Mouse (Mus musculus) heart, embryonic 16.5 days (tissue): ENCODE results near the gene Tmem259. TPM values are rescaled to one million over a fixed set of nuclear protein-coding genes. Genes with fewer than 3 reads are reported as not detected.

ENCODE experiments used
- ATAC-seq: fragments of 200-750 bp; cut with Nextera tagmentation; replicated peaks from 2 replicates; pipeline ENCODE4 v1.8.0; 2017; ENCODE audit warnings: moderate number of reproducible peaks; ENCODE audit not compliant: insufficient read depth, low FRiP score; ENCODE audit errors: extremely low read depth
- H3K27ac ChIP-seq: fragments of 300-500 bp; sonication (generic); 2 replicates; pipeline ENCODE4 v1.5.1; 2014; ENCODE audit warnings: mild to moderate bottlenecking, low read length, control low read depth, moderate library complexity
- H3K27me3 ChIP-seq: fragments of 300-500 bp; sonication (generic); 2 replicates; pipeline ENCODE4 v1.6.1; 2014; ENCODE audit warnings: low read length, mixed read lengths; ENCODE audit not compliant: control insufficient read depth, insufficient read depth
- H3K36me3 ChIP-seq: fragments of 300-500 bp; sonication (generic); 2 replicates; pipeline ENCODE4 v1.6.1; 2014; ENCODE audit not compliant: control insufficient read depth, insufficient read depth
- H3K4me1 ChIP-seq: fragments of 300-500 bp; sonication (generic); 2 replicates; pipeline ENCODE4 v1.6.1; 2014; ENCODE audit warnings: low read length, mixed read lengths; ENCODE audit not compliant: control insufficient read depth, insufficient read depth
- H3K4me2 ChIP-seq: fragments of 300-500 bp; sonication (generic); 2 replicates; pipeline ENCODE4 v1.6.1; 2014; ENCODE audit warnings: low read depth, mild to moderate bottlenecking, control low read depth, low read length
- H3K4me3 ChIP-seq: fragments of 300-500 bp; sonication (generic); 2 replicates; pipeline ENCODE4 v1.5.1; 2014; ENCODE audit warnings: mild to moderate bottlenecking, control low read depth, low read length
- H3K9ac ChIP-seq: fragments of 300-500 bp; sonication (generic); 2 replicates; pipeline ENCODE4 v1.6.1; 2014; ENCODE audit warnings: low read length, control low read depth
- H3K9me3 ChIP-seq: fragments of 300-500 bp; sonication (generic); replicated peaks from 2 replicates; pipeline ENCODE4 v1.6.1; 2016; ENCODE audit warnings: low read length; ENCODE audit not compliant: control insufficient read depth
- WGBS: fragments of 180-500 bp; shearing (Covaris S2); extraction: QIAGEN DNeasy Blood & Tissue Kit; methylation state at CpG from one replicate; pipeline ENCODE4 v1.1.7; 2014; 5-methylcytosine and 5-hydroxymethylcytosine counted together
- polyA plus RNA-seq: library from polyadenylated mRNA; unstranded; fragments of >200 nt; fragmentation: Nextera tagmentation; extraction: Ambion mirVana; gene quantifications from 2 replicates; pipeline ENCODE4 v1.2.1, GENCODE M21; 2015

Tmem259 gene
- polyA plus RNA-seq, 1 experiment from 2014 or later = 10.6 TPM

DNA sequence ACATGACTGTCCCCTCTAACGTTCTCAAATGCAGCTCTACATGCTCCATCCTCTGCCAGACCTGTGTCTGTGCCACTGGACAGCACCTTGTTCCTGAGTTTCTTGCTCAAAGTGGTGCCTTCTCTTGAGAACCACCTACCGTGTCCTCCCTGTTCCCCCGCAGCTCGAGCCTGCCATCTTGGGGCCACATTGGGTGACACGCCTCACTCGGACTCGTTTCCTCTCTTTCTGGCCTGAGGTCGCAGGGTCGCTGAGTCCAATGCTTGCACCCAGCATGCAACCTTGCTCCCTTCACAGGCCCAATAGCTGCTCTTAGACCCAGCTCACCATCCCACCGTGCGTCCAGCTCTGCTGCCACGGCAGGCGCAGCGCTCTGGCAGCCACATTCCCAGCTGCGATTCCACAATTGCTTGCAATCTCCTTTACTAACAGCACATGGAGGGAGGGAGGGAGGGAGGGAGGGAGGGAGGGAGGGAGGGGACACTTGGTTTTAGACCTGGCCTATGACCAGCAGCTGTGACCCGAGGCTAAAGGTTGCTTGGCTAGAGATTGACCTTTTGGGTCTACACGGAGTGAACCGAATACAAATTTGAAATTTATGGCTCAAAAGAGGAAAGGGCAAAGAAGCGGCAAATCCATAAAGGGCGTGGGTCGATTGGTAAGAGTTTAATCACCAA, 25.9 kb downstream of the Tmem259 start:
- peaks cover 13% of the 10 kb centered on the region for H3K36me3 ChIP-seq
- H3K9me3 ChIP-seq = no peaks in the 10 kb centered on the region
- no peak overlapping the region for H3K27ac ChIP-seq
- ATAC-seq = no peak
- WGBS = 18% methylated on average over 21 of the region's 21 CpGs
- peak overlapping the region; percentile 47; the same call in 1 of the 2 replicates for H3K4me2 ChIP-seq
- H3K4me1 ChIP-seq = peaks cover 8% of the 10 kb centered on the region
- H3K9ac ChIP-seq = no peak overlapping the region
- H3K4me3 ChIP-seq = no peak overlapping the region
- no peaks in the 10 kb centered on the region for H3K27me3 ChIP-seq

DNA sequence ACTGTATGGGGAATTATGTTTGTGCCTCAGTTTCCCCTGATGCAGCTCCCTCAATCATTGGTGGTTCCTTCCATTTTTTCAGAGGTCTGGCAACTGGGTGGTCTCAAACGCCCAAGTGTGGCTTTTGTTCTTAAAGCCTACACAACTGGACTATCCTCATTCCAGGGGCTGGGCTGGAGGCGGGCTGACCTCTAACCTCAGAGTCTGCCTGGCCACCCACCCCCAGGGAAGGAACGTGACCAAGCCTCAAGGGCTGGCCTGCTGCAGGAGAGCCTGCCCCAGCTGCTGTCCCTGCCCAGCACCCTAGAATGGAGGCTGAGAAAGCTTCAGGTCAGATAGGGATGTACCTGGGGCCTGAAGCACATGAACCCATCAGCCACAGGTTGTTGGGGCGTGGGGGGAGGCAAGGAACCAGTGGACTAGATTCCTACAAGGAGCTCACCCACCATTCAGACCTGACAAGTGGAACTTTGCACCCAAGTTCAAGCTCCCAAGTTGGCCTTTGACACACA, 27.4 kb downstream of the Tmem259 start:
- Histone ChIP-seq H3K36me3 (peaks cover 7% of the 10 kb centered on the region; the same call in 1 of the 2 replicates), H3K4me3 (no peak overlapping the region), H3K4me2 (no peak overlapping the region), H3K9ac (no peak overlapping the region), H3K27ac (no peak overlapping the region), H3K4me1 (peaks cover 8% of the 10 kb centered on the region), H3K27me3 (no peaks in the 10 kb centered on the region), H3K9me3 (no peaks in the 10 kb centered on the region)
- ATAC-seq = no peak
- 39% methylated on average over 4 of the region's 4 CpGs for WGBS

DNA sequence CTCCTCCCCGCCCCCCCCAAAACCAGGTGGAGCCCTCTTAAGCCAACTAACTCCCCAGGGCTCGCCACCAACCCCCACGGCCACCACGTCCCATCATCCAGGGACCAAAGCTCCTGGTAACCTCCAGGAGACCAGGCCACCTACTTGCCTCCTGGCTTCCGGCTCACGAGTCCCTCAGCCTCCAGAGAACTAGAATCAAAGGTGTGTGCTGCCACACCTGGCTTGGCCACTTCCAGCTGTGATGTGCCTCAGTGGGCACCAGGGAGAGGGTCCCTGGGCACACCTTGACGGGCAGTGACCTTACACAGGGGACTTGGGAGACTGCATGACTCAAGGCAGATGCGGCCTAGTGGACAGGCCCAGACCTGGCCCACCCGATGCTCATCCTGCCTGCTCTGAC, 28.4 kb downstream of the Tmem259 start:
- H3K27me3 ChIP-seq = no peaks in the 10 kb centered on the region
- no peak overlapping the region for H3K4me2 ChIP-seq
- H3K4me1 ChIP-seq = peaks cover 2% of the 10 kb centered on the region
- no peak overlapping the region for H3K27ac ChIP-seq
- H3K9me3 ChIP-seq = no peaks in the 10 kb centered on the region
- no peak overlapping the region for H3K9ac ChIP-seq
- WGBS = 67% methylated on average over 9 of the region's 9 CpGs
- H3K36me3 ChIP-seq = peaks cover 9% of the 10 kb centered on the region
- H3K4me3 ChIP-seq = no peak overlapping the region
- no peak for ATAC-seq

DNA sequence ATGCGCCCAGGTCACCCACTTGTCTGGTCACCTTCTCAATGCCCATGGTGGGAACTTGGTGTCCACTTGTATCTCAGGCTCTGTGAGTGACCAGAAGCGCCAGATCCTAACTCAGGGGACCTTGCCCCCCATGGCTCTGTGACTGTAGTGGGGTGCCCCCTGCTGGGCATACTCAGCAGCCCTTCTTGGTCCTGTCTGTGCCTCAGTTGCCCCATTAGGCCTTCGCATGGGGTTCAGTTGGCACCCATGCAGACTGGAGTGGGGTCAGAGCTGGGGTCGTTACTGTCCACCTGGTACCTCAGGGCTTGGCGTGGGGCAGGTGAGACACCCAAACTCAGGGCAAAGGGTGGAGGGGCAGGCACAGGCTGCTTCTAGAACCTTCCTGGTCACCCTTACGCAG, 30.2 kb downstream of the Tmem259 start:
- 84% methylated on average over 6 of the region's 6 CpGs for WGBS
- no peak for ATAC-seq
- Histone ChIP-seq H3K27ac (no peak overlapping the region), H3K27me3 (no peaks in the 10 kb centered on the region), H3K9me3 (no peaks in the 10 kb centered on the region), H3K9ac (no peak overlapping the region), H3K4me2 (no peak overlapping the region), H3K36me3 (peaks cover 14% of the 10 kb centered on the region), H3K4me1 (no peaks in the 10 kb centered on the region), H3K4me3 (no peak overlapping the region)

DNA sequence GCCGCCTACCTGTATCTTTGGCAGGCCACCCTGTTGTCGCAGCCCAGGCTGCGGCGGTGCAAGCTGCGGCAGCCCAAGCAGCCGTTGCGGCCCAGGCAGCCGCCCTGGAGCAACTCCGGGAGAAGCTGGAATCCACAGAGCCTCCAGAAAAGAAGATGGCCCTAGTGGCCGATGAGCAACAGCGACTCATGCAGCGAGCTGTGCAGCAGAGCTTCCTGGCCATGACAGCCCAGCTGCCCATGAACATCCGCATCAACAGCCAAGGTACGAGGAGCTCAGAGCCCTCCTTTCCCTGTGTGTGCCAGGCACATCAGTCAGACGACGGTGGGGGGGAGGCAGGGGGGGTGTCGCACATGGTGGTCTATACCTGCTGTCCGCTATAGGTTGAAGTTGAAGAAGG, 33.5 kb downstream of the Tmem259 start:
- no peak overlapping the region for H3K27ac ChIP-seq
- H3K36me3 ChIP-seq = peaks cover 14% of the 10 kb centered on the region
- ATAC-seq = no peak
- no peak overlapping the region for H3K4me2 ChIP-seq
- peaks cover 10% of the 10 kb centered on the region; the same call in 1 of the 2 replicates for H3K4me1 ChIP-seq
- H3K9me3 ChIP-seq = no peaks in the 10 kb centered on the region
- H3K27me3 ChIP-seq = no peaks in the 10 kb centered on the region
- H3K9ac ChIP-seq = no peak overlapping the region
- WGBS = 82% methylated on average over 18 of the region's 18 CpGs
- no peak overlapping the region for H3K4me3 ChIP-seq

DNA sequence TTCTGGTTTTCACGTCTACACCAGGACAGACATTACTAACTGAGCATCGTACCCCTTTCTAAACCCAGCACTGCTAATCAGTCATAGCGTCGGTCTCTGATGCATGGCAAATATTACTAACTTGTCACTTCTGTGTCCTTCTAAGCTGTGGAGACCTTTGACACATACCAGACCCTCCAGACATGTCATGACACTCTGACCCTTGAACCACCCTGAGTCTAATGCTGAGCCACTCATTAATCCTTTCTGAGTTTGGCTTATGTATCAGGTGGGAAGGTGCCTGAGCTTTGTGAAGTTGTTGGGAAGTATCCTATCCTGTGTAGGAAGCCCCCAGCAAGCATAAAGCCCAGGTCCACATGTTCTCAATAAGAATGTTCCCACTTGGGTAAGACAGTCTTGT, 34.3 kb downstream of the Tmem259 start:
- no peak overlapping the region for H3K9ac ChIP-seq
- H3K27me3 ChIP-seq = no peaks in the 10 kb centered on the region
- no peaks in the 10 kb centered on the region for H3K9me3 ChIP-seq
- peaks cover 14% of the 10 kb centered on the region for H3K36me3 ChIP-seq
- no peak overlapping the region for H3K4me2 ChIP-seq
- H3K4me1 ChIP-seq = peaks cover 10% of the 10 kb centered on the region; the same call in 1 of the 2 replicates
- no peak for ATAC-seq
- no peak overlapping the region for H3K27ac ChIP-seq
- WGBS = 68% methylated on average over 4 of the region's 4 CpGs
- no peak overlapping the region for H3K4me3 ChIP-seq

DNA sequence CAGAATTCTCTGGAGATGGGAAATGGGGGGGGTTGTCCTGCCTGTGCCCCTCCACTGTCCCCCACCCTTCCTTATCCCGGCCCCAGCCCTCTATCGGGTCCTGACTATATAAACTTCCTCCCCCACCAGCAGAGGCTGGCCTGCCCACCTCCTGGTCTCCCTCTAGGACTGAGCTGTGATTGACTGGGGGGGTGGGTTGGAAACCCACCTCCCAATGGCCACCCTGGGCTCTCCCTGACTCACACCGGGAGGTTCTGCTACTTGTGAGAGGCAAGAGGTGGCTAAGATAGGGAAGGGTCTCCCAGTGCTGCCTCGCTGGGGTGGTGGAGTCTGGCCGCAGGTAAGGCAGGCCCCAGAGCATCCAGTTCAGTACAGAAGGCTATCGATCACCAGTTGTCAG, 36.6 kb downstream of the Tmem259 start:
- no peak overlapping the region for H3K9ac ChIP-seq

DNA sequence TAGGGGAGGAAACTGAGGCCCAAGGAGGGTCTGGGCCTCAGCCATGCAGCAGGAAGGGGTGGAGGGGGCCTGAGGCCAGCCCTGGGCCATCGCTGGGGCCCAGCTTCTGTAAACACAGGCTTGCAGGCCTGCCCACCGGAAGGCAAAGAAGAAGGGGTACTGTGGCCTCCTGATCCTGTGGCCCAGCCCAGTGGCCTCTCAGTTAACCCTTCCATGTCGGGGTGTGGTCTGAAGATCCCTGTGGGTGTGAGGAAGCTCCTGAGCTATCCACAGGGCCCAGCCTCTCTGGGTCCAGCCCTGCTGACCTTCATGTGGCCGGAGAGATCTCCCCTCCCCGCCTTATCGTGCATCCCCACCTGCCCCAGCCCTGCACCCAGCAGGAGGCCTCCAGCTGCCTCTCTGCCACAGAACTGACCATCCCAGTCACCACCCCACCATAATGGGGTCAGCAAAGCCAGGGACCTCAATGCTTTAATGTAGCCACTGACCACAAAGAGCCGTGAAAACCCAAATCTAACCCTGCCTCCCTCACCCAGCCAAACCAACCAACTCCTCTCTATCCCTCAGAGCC, 37.3 kb downstream of the Tmem259 start:
- no peak overlapping the region for H3K4me3 ChIP-seq
- no peaks in the 10 kb centered on the region for H3K27me3 ChIP-seq
- no peak for ATAC-seq
- H3K9me3 ChIP-seq = no peaks in the 10 kb centered on the region
- H3K9ac ChIP-seq = no peak overlapping the region
- no peak overlapping the region; the same call in 1 of the 2 replicates for H3K4me2 ChIP-seq
- no peak overlapping the region for H3K27ac ChIP-seq
- H3K4me1 ChIP-seq = peaks cover 10% of the 10 kb centered on the region; the same call in 1 of the 2 replicates
- 35% methylated on average over 7 of the region's 7 CpGs for WGBS
- H3K36me3 ChIP-seq = peaks cover 14% of the 10 kb centered on the region

More for the DNA sequence above, 36.6 kb downstream of the Tmem259 start:
- peaks cover 10% of the 10 kb centered on the region; the same call in 1 of the 2 replicates for H3K4me1 ChIP-seq
- WGBS = 76% methylated on average over 6 of the region's 6 CpGs
- H3K9me3 ChIP-seq = no peaks in the 10 kb centered on the region
- H3K4me2 ChIP-seq = no peak overlapping the region
- H3K27ac ChIP-seq = no peak overlapping the region
- ATAC-seq = no peak
- H3K4me3 ChIP-seq = no peak overlapping the region
- H3K36me3 ChIP-seq = peaks cover 14% of the 10 kb centered on the region
- H3K27me3 ChIP-seq = no peaks in the 10 kb centered on the region

DNA sequence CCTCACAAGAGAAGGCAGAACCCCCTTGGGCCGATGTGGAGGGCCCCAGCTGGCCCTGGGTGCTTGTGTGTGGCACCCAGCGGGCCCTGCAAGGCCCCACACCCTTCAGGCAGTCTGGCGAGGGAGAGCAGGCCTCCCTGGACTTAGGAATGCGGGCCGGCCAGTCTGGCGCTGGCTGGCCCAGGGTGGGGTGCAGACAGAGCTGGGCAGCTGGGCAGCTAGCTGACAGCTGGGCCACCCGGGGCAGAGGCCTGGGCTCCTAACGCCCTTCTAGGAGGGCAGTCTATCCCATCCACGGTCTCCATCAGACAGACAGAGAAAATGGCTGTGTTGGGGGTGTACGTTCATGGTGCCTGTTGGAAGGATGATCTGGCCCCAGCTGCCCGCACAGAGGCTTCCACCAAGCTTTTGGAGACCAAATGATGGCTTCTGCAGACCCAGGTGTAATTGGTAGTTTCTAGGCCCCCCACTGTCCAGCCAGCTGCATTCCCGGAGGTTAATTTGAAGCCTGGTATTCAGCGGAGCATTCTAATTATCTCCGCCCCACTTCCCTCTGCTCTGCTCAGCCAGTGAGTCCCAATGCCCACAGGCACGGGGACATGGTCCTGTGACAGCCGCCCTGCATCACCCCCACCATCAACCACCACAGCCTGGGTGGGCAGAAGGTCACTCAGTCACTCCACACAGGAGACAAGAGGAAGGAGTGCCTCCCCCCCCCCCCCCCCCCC, 38.5 kb downstream of the Tmem259 start:
- H3K9me3 ChIP-seq = no peaks in the 10 kb centered on the region
- H3K9ac ChIP-seq = 0 out of 2 replicates have a peak overlapping the region, but pooled peaks have one; percentile 5
- peaks cover 13% of the 10 kb centered on the region for H3K4me1 ChIP-seq
- no peak for ATAC-seq
- H3K36me3 ChIP-seq = peaks cover 4% of the 10 kb centered on the region; the same call in 1 of the 2 replicates
- H3K27me3 ChIP-seq = no peaks in the 10 kb centered on the region
- no peak overlapping the region for H3K4me2 ChIP-seq
- 40% methylated on average over 16 of the region's 16 CpGs for WGBS
- H3K27ac ChIP-seq = no peak overlapping the region
- no peak overlapping the region for H3K4me3 ChIP-seq
